Mouse (Mus musculus) liver, embryonic 14.5 days (tissue): ENCODE data around the gene Ctla4.

ENCODE experiments used
- CTCF ChIP-seq: IDR thresholded peaks from 2 replicates; pipeline ENCODE4 v1.5.1; 2016; ENCODE audit warnings: antibody characterized with exemption, low read depth, control low read depth
- EP300 ChIP-seq: IDR thresholded peaks from 2 replicates; pipeline ENCODE4 v1.6.1; 2016; ENCODE audit warnings: antibody characterized with exemption, low read depth

GRCm38 (mm10) chr1:60859842-60860241 is 27.0 kb upstream of the Ctla4 start:
- TF ChIP-seq CTCF, result no peak
- no peak for TF ChIP-seq EP300
